Mouse (Mus musculus) ES-E14 (cell line): Measurements from ENCODE around the gene Ucma.

ENCODE experiments used
- CHD2 ChIP-seq: IDR thresholded peaks from 2 replicates; pipeline ENCODE4 v1.6.1; 2014; ENCODE audit warnings: mild to moderate bottlenecking, low read depth, low read length, inconsistent platforms
- HCFC1 ChIP-seq: IDR thresholded peaks from 2 replicates; pipeline ENCODE4 v1.6.1; 2012; ENCODE audit warnings: low read length, inconsistent platforms, borderline replicate concordance; ENCODE audit not compliant: insufficient read depth
- MAFK ChIP-seq: IDR thresholded peaks from 2 replicates; pipeline ENCODE4 v1.6.1; 2014; ENCODE audit warnings: mild to moderate bottlenecking, low read depth, low read length, inconsistent platforms; ENCODE audit not compliant: insufficient read depth
- ZC3H11A ChIP-seq: IDR thresholded peaks from 2 replicates; pipeline ENCODE4 v1.6.1; 2012; ENCODE audit warnings: low read depth, mild to moderate bottlenecking, inconsistent platforms, low read length, borderline replicate concordance
- ZNF384 ChIP-seq: IDR thresholded peaks from 2 replicates; pipeline ENCODE4 v1.6.1; 2012; ENCODE audit warnings: low read depth, low read length, inconsistent platforms

DNA sequence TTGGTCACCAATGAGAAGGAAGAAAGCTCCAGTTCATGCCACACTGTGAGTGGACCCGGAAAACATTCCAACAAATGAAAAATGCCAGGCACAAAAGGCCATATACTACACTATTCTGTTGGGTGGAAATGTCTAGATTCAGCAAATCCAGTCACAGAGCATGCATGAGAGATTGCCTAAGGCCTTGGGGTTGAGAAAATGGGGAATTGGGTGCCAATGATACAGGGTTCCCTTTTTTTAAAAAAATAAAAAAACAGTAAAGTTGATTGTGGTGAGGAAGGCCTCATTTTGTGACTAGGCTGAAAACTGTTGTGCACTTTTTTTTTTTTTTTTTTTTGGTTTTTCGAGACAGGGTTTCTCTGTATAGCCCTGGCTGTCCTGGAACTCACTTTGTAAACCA is 6.8 kb upstream of the Ucma start:
- no peak for TF ChIP-seq HCFC1
- no peak for TF ChIP-seq ZNF384
- TF ChIP-seq MAFK: no peak
- no peak for TF ChIP-seq CHD2
- TF ChIP-seq ZC3H11A: no peak
